Mouse (Mus musculus) liver, embryonic 14.5 days (tissue): Measurements from ENCODE around the gene Lrrc4c. TPM values are rescaled to one million over a fixed set of nuclear protein-coding genes. Genes with fewer than 3 reads are reported as not detected.

Source experiments
- ATAC-seq: fragments of 200-750 bp; cut with Nextera tagmentation; 2 replicates; pipeline ENCODE4 v1.8.0; 2017; ENCODE audit warnings: moderate number of reproducible peaks, mild to moderate bottlenecking, moderate library complexity; ENCODE audit not compliant: insufficient read depth
- DNase-seq, 3 experiments: peaks; one replicate each; pipeline ENCODE4 v3.0.0-alpha.2; 2012 to 2013; ENCODE audit warnings: low read depth in 3 of 3, low spot score in 3 of 3
- H3K27ac ChIP-seq: fragments of 300-500 bp; sonication (generic); 2 replicates; pipeline ENCODE4 v1.5.1; 2014; ENCODE audit warnings: moderate library complexity, mild to moderate bottlenecking, control low read depth, inconsistent platforms
- H3K27me3 ChIP-seq: fragments of 300-500 bp; sonication (generic); 2 replicates; pipeline ENCODE4 v1.6.1; 2014; ENCODE audit warnings: mild to moderate bottlenecking, low read length, moderate library complexity; ENCODE audit not compliant: control insufficient read depth, insufficient read depth
- H3K36me3 ChIP-seq: fragments of 300-500 bp; sonication (generic); replicated peaks from 2 replicates; pipeline ENCODE4 v1.6.1; 2014; ENCODE audit warnings: low read depth; ENCODE audit not compliant: control insufficient read depth, insufficient read depth
- H3K4me1 ChIP-seq, 2 experiments: fragments of 200-500 bp in 1 of 2; fragments of 300-500 bp in 1 of 2; sonication (generic) in 1 of 2; replicated peaks; 2 replicates each; pipeline ENCODE4 v1.6.1; 2012 to 2014; ENCODE audit warnings: antibody characterized with exemption in 1 of 2, inconsistent platforms in 1 of 2, low read length in 1 of 2; ENCODE audit not compliant: control insufficient read depth in 2 of 2, insufficient read depth in 2 of 2
- H3K4me2 ChIP-seq: fragments of 300-500 bp; sonication (generic); 2 replicates; pipeline ENCODE4 v1.6.1; 2014; ENCODE audit warnings: low read depth, mild to moderate bottlenecking, control low read depth, moderate library complexity
- H3K4me3 ChIP-seq, 2 experiments: fragments of 200-500 bp in 1 of 2; fragments of 300-500 bp in 1 of 2; sonication (generic) in 1 of 2; 2 replicates each; pipeline ENCODE4 v1.5.1; 2012 to 2014; ENCODE audit warnings: low read depth in 2 of 2, low read length in 2 of 2, mild to moderate bottlenecking in 2 of 2, control low read depth in 1 of 2, inconsistent platforms in 1 of 2, moderate library complexity in 1 of 2; ENCODE audit not compliant: insufficient read depth in 1 of 2
- H3K9ac ChIP-seq: fragments of 300-500 bp; sonication (generic); replicated peaks from 2 replicates; pipeline ENCODE4 v1.6.1; 2014; ENCODE audit warnings: mild to moderate bottlenecking, control low read depth, moderate library complexity
- H3K9me3 ChIP-seq: fragments of 300-500 bp; sonication (generic); 2 replicates; pipeline ENCODE4 v1.6.1; 2016; ENCODE audit warnings: low read length, mixed read lengths; ENCODE audit not compliant: control insufficient read depth
- CTCF ChIP-seq: IDR thresholded peaks from 2 replicates; pipeline ENCODE4 v1.5.1; 2016; ENCODE audit warnings: antibody characterized with exemption, low read depth, control low read depth
- EP300 ChIP-seq: IDR thresholded peaks from 2 replicates; pipeline ENCODE4 v1.6.1; 2016; ENCODE audit warnings: antibody characterized with exemption, low read depth
- WGBS: fragments of 180-500 bp; shearing (Covaris S2); extraction: QIAGEN DNeasy Blood & Tissue Kit; methylation state at CpG from one replicate; pipeline ENCODE4 v1.1.7; 2014; ENCODE audit not compliant: insufficient replicate concordance; 5-methylcytosine and 5-hydroxymethylcytosine counted together
- polyA plus RNA-seq, 2 experiments: library from polyadenylated mRNA; depleted of rRNA in 1 of 2; stranded (reverse) in 1 of 2; unstranded in 1 of 2; fragments of >200 nt; fragmentation: Nextera tagmentation in 1 of 2; extraction: Ambion mirVana in 1 of 2; gene quantifications; 2 replicates each; pipeline versions ENCODE4 v1.2.1 to v1.2.3; 2012 to 2014

Lrrc4c gene
- polyA plus RNA-seq, 2 experiments = 0.04 to 0.19 TPM

GRCm38 (mm10) chr2:96876062-96876461 lies 558.1 kb downstream of the Lrrc4c start:
- H3K27me3 ChIP-seq = no peaks in the 10 kb centered on the region
- DNase-seq (no peak), ATAC-seq (no peak)
- no peak overlapping the region for H3K4me3 ChIP-seq
- no peaks in the 10 kb centered on the region for H3K4me1 ChIP-seq
- TF ChIP-seq CTCF = no peak
- TF ChIP-seq EP300 = no peak
- H3K36me3 ChIP-seq = no peaks in the 10 kb centered on the region
- H3K27ac ChIP-seq = no peak overlapping the region
- H3K4me2 ChIP-seq = no peak overlapping the region
- WGBS = 77% methylated on average over 1 of the region's 1 CpGs
- no peaks in the 10 kb centered on the region for H3K9me3 ChIP-seq
- H3K9ac ChIP-seq = no peak overlapping the region

- Histone ChIP-seq H3K9me3 (no peaks in the 10 kb centered on the region), H3K27me3 (no peaks in the 10 kb centered on the region), H3K27ac (no peak overlapping the region), H3K4me2 (no peak overlapping the region), H3K36me3 (no peaks in the 10 kb centered on the region), H3K9ac (no peak overlapping the region), H3K4me1 (no peaks in the 10 kb centered on the region), H3K4me3 (no peak overlapping the region)
- ATAC-seq = no peak
- TF ChIP-seq EP300 (no peak), CTCF (no peak)
- 66% methylated on average over 3 of the region's 3 CpGs for WGBS
- DNase-seq = no peak
Measured at GRCm38 (mm10) chr2:96949531-96949930, 631.6 kb downstream of the Lrrc4c start.

- H3K9me3 ChIP-seq = no peaks in the 10 kb centered on the region
- no peaks in the 10 kb centered on the region for H3K27me3 ChIP-seq
- no peaks in the 10 kb centered on the region for H3K36me3 ChIP-seq
- TF ChIP-seq EP300 (no peak), CTCF (no peak)
- H3K9ac ChIP-seq = no peak overlapping the region
- no peak overlapping the region for H3K27ac ChIP-seq
- DNase-seq (no peak), ATAC-seq (no peak)
- H3K4me1 ChIP-seq = no peaks in the 10 kb centered on the region
- H3K4me2 ChIP-seq = no peak overlapping the region
- H3K4me3 ChIP-seq = no peak overlapping the region
Measured at GRCm38 (mm10) chr2:96999521-96999920, 681.6 kb downstream of the Lrrc4c start.

GRCm38 (mm10) chr2:97018319-97018718 lies 700.4 kb downstream of the Lrrc4c start:
- no peak overlapping the region for H3K4me2 ChIP-seq
- no peaks in the 10 kb centered on the region for H3K27me3 ChIP-seq
- TF ChIP-seq CTCF (no peak), EP300 (no peak)
- no peak overlapping the region for H3K9ac ChIP-seq
- DNase-seq = no peak
- no peak for ATAC-seq
- no peaks in the 10 kb centered on the region for H3K4me1 ChIP-seq
- H3K27ac ChIP-seq = no peak overlapping the region
- H3K36me3 ChIP-seq = no peaks in the 10 kb centered on the region
- WGBS = 50% methylated on average over 3 of the region's 3 CpGs
- H3K4me3 ChIP-seq = no peak overlapping the region
- no peaks in the 10 kb centered on the region for H3K9me3 ChIP-seq

GRCm38 (mm10) chr2:97026991-97027390 lies 709.0 kb downstream of the Lrrc4c start:
- DNase-seq (no peak), ATAC-seq (no peak)
- H3K9me3 ChIP-seq = no peaks in the 10 kb centered on the region
- no peaks in the 10 kb centered on the region for H3K4me1 ChIP-seq
- no peak overlapping the region for H3K4me3 ChIP-seq
- no peaks in the 10 kb centered on the region for H3K27me3 ChIP-seq
- no peak overlapping the region for H3K4me2 ChIP-seq
- H3K36me3 ChIP-seq = no peaks in the 10 kb centered on the region
- no peak overlapping the region for H3K27ac ChIP-seq
- no peak for TF ChIP-seq EP300
- TF ChIP-seq CTCF = no peak
- no peak overlapping the region for H3K9ac ChIP-seq
- 36% methylated on average over 1 of the region's 1 CpGs for WGBS
